Mouse (Mus musculus): ENCODE measurements around the gene Mdm2. TPM values are rescaled to one million over a fixed set of nuclear protein-coding genes. Genes with fewer than 3 reads are reported as not detected.

Gene Mdm2
- total RNA-seq, 2 experiments from 2014 or later: 54.9 to 56.8 TPM

GRCm38 (mm10) chr10:117642491-117643262 is 67.9 kb downstream of the Mdm2 start:
- DNase-seq: no peak

- DNase-seq: no peak
These were observed 68.4 kb downstream of the Mdm2 start for GRCm38 (mm10) chr10:117642201-117642450.

- no peak for DNase-seq
These were observed 69.0 kb downstream of the Mdm2 start for GRCm38 (mm10) chr10:117641400-117642200.

GRCm38 (mm10) chr10:117640595-117641078 is 69.9 kb downstream of the Mdm2 start:
- no peak for DNase-seq

GRCm38 (mm10) chr10:117639899-117640594 is 70.5 kb downstream of the Mdm2 start:
- peak; percentile 24 to 47 for DNase-seq

GRCm38 (mm10) chr10:117639221-117639599 is 71.3 kb downstream of the Mdm2 start:
- DNase-seq: no peak

Other genes starting within 250 kb of the Mdm2 start
- 10 to 100 TPM; 25.3 to 34.9 TPM for gene Cpm, start 81.3 kb downstream of the Mdm2 start, total RNA-seq (2021)
- 10 to 100 TPM; 15.1 to 15.6 TPM for gene Slc35e3, start 35.6 kb upstream of the Mdm2 start, total RNA-seq (2021)
- gene Nup107, start 81.9 kb upstream of the Mdm2 start, total RNA-seq (2021): 10 to 100 TPM; 15.0 to 15.4 TPM
- gene Rap1b, start 135.3 kb upstream of the Mdm2 start, total RNA-seq (2021): 100 to 1,000 TPM; 138 to 145 TPM